In genomic region chrX:131460631-131461030, GRCm38 (mm10) we compare ENCODE assay signal across 31 mouse cellular contexts.
"Had no signal": no experiment of that assay in that cellular context is flagged by ENCODE, and none has a peak within 500 bp of the region (broad histone marks: within the 10 kb centered on the region; RNA-seq: fewer than 3 reads in every experiment).

No protein-coding gene starts in this region.

- H3K36me3 ChIP-seq: heart, embryonic 10.5 days; heart, embryonic 12.5 days; heart, embryonic 13.5 days; heart, embryonic 15.5 days; hindbrain, embryonic 10.5 days; hindbrain, embryonic 12.5 days; hindbrain, embryonic 13.5 days; hindbrain, embryonic 15.5 days; intestine, embryonic 15.5 days; kidney, embryonic 15.5 days had no signal

- H3K4me1 ChIP-seq: heart, embryonic 10.5 days; heart, embryonic 12.5 days; heart, embryonic 13.5 days; heart, embryonic 15.5 days; hindbrain, embryonic 10.5 days; hindbrain, embryonic 12.5 days; hindbrain, embryonic 13.5 days; hindbrain, embryonic 15.5 days; intestine, embryonic 15.5 days; kidney, embryonic 15.5 days had no signal

- H3K27ac ChIP-seq: heart, embryonic 10.5 days; heart, embryonic 13.5 days; heart, embryonic 15.5 days; hindbrain, embryonic 10.5 days; hindbrain, embryonic 12.5 days; hindbrain, embryonic 13.5 days; hindbrain, embryonic 14.5 days; hindbrain, embryonic 15.5 days; hindbrain, postnatal 0 days; intestine, embryonic 15.5 days; kidney, embryonic 15.5 days; kidney, postnatal 0 days; layer of hippocampus, adult 2 months; left cerebral cortex, adult 2 months had no signal

- DNase-seq: heart, postnatal 10 days; heart, postnatal 14 days; heart, postnatal 36 days; heart, postnatal 4 days; kidney, adult 11 months; kidney, adult 18-20 months; kidney, adult 2 months; kidney, adult 8-10 months; kidney, adult 9 months; kidney, postnatal 10 days; kidney, postnatal 14 days; kidney, postnatal 25 days; kidney, postnatal 36 days; kidney, postnatal 4 days; layer of hippocampus, adult 9-11 months; layer of hippocampus, postnatal 36 days had no signal

- H3K27me3 ChIP-seq: heart, embryonic 12.5 days; heart, embryonic 13.5 days; heart, embryonic 15.5 days; hindbrain, embryonic 12.5 days; hindbrain, embryonic 13.5 days; hindbrain, embryonic 15.5 days; intestine, embryonic 15.5 days; kidney, embryonic 15.5 days had no signal

- H3K9me3 ChIP-seq: heart, embryonic 10.5 days; heart, embryonic 13.5 days; heart, embryonic 15.5 days; hindbrain, embryonic 10.5 days; hindbrain, embryonic 12.5 days; hindbrain, embryonic 13.5 days; hindbrain, embryonic 15.5 days; intestine, embryonic 15.5 days; kidney, embryonic 15.5 days had no signal

- H3K9ac ChIP-seq: heart, embryonic 12.5 days; heart, embryonic 13.5 days; heart, embryonic 15.5 days; hindbrain, embryonic 12.5 days; hindbrain, embryonic 13.5 days; hindbrain, embryonic 14.5 days; hindbrain, embryonic 15.5 days; intestine, embryonic 15.5 days; kidney, embryonic 15.5 days had no signal

- H3K4me3 ChIP-seq: heart, embryonic 10.5 days; heart, embryonic 12.5 days; heart, embryonic 13.5 days; heart, embryonic 15.5 days; hindbrain, embryonic 10.5 days; hindbrain, embryonic 12.5 days; hindbrain, embryonic 13.5 days; hindbrain, embryonic 15.5 days; intestine, embryonic 15.5 days; kidney, embryonic 15.5 days; layer of hippocampus, adult 2 months; left cerebral cortex, adult 2 months had no signal
